Mouse (Mus musculus) heart, postnatal 0 days (tissue): ENCODE measurements at regions not wholly inside any gene's neighbourhood (a gene's known extent, or its start where the extent isn't known, plus 50 kb on each side); places are given as distances from the start of the nearest gene placed in this dataset.
"Not testable (repeated sequence)": the region's sequence is repeated elsewhere in the genome, so short reads cannot be mapped to it uniquely, and the experiment has no call there.

Source experiments
- ATAC-seq: fragments of 200-750 bp; cut with Nextera tagmentation; 2 replicates; pipeline ENCODE4 v1.8.0; 2017; ENCODE audit warnings: low read depth, moderate number of reproducible peaks, moderate library complexity; ENCODE audit not compliant: insufficient read depth
- DNase-seq: peaks from one replicate; pipeline ENCODE4 v3.0.0-alpha.2; 2016; ENCODE audit warnings: low spot score
- H3K27ac ChIP-seq: fragments of 300-500 bp; sonication (generic); 2 replicates; pipeline ENCODE4 v1.5.1; 2014; ENCODE audit warnings: low read depth, mild to moderate bottlenecking
- H3K27me3 ChIP-seq: fragments of 300-500 bp; sonication (generic); 2 replicates; pipeline ENCODE4 v1.6.1; 2014; ENCODE audit warnings: low read length, mixed read lengths; ENCODE audit not compliant: control insufficient read depth, insufficient read depth
- H3K36me3 ChIP-seq: fragments of 300-500 bp; sonication (generic); replicated peaks from 2 replicates; pipeline ENCODE4 v1.6.1; 2014; ENCODE audit warnings: low read length, mixed read lengths; ENCODE audit not compliant: control insufficient read depth, insufficient read depth
- H3K4me1 ChIP-seq: fragments of 300-500 bp; sonication (generic); 2 replicates; pipeline ENCODE4 v1.6.1; 2014; ENCODE audit warnings: antibody characterized with exemption; ENCODE audit not compliant: control insufficient read depth, insufficient read depth
- H3K4me2 ChIP-seq: fragments of 300-500 bp; sonication (generic); 2 replicates; pipeline ENCODE4 v1.6.1; 2014; ENCODE audit warnings: low read depth, mild to moderate bottlenecking, low read length, moderate library complexity
- H3K4me3 ChIP-seq: fragments of 300-500 bp; sonication (generic); 2 replicates; pipeline ENCODE4 v1.5.1; 2014; ENCODE audit warnings: low read depth, low read length
- H3K9ac ChIP-seq: fragments of 300-500 bp; sonication (generic); replicated peaks from 2 replicates; pipeline ENCODE4 v1.6.1; 2014; ENCODE audit warnings: low read depth, low read length, mixed read lengths
- H3K9me3 ChIP-seq: fragments of 300-500 bp; sonication (generic); replicated peaks from 2 replicates; pipeline ENCODE4 v1.6.1; 2016; ENCODE audit warnings: low read length; ENCODE audit not compliant: control insufficient read depth
- CTCF ChIP-seq: IDR thresholded peaks from 2 replicates; pipeline ENCODE4 v1.5.1; 2016; ENCODE audit warnings: antibody characterized with exemption, control low read depth, low read depth
- EP300 ChIP-seq: IDR thresholded peaks from 2 replicates; pipeline ENCODE4 v1.6.1; 2016; ENCODE audit warnings: antibody characterized with exemption, low read depth
- WGBS: fragments of 180-500 bp; shearing (Covaris S2); extraction: QIAGEN DNeasy Blood & Tissue Kit; methylation state at CpG from one replicate; pipeline ENCODE4 v1.1.7; 2014; 5-methylcytosine and 5-hydroxymethylcytosine counted together

DNA sequence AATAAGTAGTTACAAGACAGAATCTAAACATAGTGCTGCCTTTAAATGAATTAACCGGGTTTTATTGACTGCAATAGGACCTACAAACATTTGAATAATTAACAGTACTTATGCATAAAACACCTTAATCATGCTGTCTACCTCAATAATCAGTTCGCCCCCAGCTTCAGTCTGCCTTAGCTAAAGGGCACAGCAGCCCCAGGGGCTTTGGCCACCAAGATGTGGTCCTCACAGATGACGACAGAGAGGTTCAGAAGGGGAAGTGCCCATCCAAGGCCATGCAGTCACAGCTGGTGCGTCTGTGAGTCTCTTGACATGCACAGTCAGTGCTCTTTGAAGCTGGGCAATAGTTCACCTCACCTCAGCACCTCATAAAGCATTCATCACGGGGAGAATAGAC, 452.8 kb upstream of the Jmjd1c start:
- Histone ChIP-seq H3K9ac (no peak overlapping the region), H3K4me2 (no peak overlapping the region), H3K36me3 (no peaks in the 10 kb centered on the region), H3K4me3 (no peak overlapping the region), H3K9me3 (no peaks in the 10 kb centered on the region), H3K27me3 (no peaks in the 10 kb centered on the region), H3K27ac (no peak overlapping the region), H3K4me1 (no peaks in the 10 kb centered on the region)
- 70% methylated on average over 5 of the region's 5 CpGs for WGBS
- TF ChIP-seq CTCF (no peak), EP300 (no peak)
- ATAC-seq (no peak), DNase-seq (no peak)

DNA sequence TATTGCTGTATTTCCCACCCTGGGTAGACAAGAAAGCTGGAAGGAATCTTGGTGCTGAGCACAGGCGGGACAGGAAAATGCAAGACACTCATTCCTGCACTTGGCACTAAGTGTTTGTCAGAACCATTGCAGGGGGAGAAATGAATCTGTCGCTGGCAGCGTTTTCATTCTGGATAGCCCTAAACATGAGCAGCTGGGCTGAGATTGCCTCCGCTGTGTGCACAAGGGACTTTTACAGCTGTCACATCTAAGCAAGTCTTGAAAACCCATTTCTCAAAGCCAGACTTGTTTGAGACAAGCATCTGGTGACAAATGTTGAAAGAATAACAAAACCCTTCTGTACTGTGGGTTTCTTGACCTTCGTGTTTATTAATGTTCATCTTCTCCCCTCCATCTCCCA, 438.4 kb upstream of the Jmjd1c start:
- Histone ChIP-seq H3K27ac (no peak overlapping the region), H3K9me3 (no peaks in the 10 kb centered on the region), H3K9ac (no peak overlapping the region), H3K27me3 (no peaks in the 10 kb centered on the region), H3K4me2 (no peak overlapping the region), H3K36me3 (no peaks in the 10 kb centered on the region), H3K4me1 (no peaks in the 10 kb centered on the region), H3K4me3 (no peak overlapping the region)
- DNase-seq: no peak
- TF ChIP-seq EP300 (no peak), CTCF (no peak)
- no peak for ATAC-seq
- 83% methylated on average over 5 of the region's 5 CpGs for WGBS

DNA sequence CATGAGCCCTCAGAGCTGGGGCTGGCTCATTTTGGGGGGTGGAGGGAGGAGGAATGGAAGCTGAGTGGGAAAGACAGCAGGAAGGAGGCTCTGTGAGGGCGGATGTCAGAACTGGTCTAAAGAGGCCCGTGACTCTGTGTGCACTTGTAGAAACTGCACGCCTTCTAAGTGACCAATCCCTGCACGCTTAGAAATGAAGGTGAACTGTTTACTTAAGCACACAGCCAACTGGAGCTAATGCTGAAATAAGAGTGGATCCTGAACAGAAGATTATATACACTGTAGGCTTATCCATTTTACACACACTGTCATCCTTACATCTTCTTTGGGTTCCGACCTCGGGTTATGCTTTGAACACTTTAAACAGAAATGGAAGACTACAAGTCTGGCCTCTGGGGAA, 412.8 kb upstream of the Jmjd1c start:
- TF ChIP-seq CTCF (no peak), EP300 (no peak)
- Histone ChIP-seq H3K9me3 (0 out of 2 replicates have a peak, but pooled peaks cover 7% of the 10 kb centered on the region), H3K36me3 (no peaks in the 10 kb centered on the region), H3K4me2 (no peak overlapping the region), H3K27me3 (no peaks in the 10 kb centered on the region), H3K9ac (no peak overlapping the region), H3K4me3 (no peak overlapping the region), H3K27ac (no peak overlapping the region), H3K4me1 (no peaks in the 10 kb centered on the region)
- ATAC-seq: no peak
- no peak for DNase-seq
- WGBS: 77% methylated on average over 6 of the region's 6 CpGs

DNA sequence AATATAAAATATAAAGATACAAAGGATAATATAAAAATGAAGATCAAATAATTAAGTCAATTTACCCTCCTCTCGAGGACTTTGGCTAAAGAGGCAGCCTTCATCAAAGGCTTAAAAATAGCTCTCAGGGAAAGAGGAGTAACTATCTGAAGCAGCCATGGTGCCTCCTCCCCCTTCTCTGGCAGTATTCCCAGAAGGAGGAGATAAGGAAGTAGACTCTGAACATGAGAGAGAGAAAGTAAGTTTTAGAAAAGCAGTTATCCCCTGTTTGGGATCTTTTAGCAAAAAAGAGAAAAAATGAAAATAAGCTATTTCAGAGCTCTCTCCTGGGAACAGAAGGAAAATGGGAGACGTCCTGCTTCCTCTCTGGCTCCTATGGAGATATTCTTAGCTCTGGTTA, 406.7 kb upstream of the Jmjd1c start:
- not testable (repeated sequence) for H3K36me3 ChIP-seq, H3K27ac ChIP-seq, H3K4me2 ChIP-seq, H3K27me3 ChIP-seq, ATAC-seq, DNase-seq, H3K4me1 ChIP-seq, H3K9ac ChIP-seq, H3K4me3 ChIP-seq
- H3K9me3 ChIP-seq: peaks cover 12% of the 10 kb centered on the region; the same call in 1 of the 2 replicates
- 27% methylated on average over 2 of the region's 2 CpGs for WGBS

DNA sequence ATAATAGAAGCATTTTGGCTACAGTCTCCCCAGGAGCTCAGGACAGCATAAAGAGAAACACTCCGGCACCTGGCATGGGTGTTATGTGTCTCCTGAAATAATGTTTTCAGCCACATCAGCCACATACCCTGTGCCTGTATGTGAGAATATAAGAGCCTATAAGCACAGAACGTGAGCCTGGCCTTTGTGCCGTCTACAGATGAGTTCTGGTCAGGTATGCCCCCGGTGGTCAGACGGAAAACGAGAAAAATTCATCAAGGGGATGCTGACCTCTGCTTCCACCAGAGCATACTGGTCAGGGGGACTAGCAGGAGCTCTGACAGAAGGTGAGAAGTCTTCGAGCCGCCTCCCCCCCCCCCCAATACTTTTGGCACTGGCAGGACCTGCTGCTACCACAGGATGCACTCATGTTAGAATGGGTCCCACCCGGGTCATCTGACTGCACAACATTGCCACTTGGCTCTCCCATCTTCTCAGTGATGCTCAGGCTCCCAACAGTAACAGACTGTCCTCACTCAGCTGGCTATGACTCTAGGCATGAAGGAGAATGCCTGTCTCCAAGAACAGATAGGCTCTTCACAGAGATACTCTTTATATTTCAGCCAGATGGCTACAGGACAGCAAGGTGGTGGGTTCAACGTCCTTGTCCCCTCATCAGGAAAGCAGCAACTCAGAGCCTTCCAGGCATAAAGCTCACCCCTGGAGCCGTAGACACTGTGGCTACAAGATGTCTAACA, 401.2 kb upstream of the Jmjd1c start:
- DNase-seq (no peak), ATAC-seq (no peak)
- H3K9ac ChIP-seq: no peak overlapping the region
- no peaks in the 10 kb centered on the region for H3K9me3 ChIP-seq
- no peak overlapping the region for H3K27ac ChIP-seq
- no peaks in the 10 kb centered on the region for H3K36me3 ChIP-seq
- 83% methylated on average over 11 of the region's 11 CpGs for WGBS
- no peak overlapping the region for H3K4me2 ChIP-seq
- no peaks in the 10 kb centered on the region for H3K27me3 ChIP-seq
- TF ChIP-seq CTCF (no peak), EP300 (no peak)
- no peaks in the 10 kb centered on the region for H3K4me1 ChIP-seq
- H3K4me3 ChIP-seq: no peak overlapping the region

DNA sequence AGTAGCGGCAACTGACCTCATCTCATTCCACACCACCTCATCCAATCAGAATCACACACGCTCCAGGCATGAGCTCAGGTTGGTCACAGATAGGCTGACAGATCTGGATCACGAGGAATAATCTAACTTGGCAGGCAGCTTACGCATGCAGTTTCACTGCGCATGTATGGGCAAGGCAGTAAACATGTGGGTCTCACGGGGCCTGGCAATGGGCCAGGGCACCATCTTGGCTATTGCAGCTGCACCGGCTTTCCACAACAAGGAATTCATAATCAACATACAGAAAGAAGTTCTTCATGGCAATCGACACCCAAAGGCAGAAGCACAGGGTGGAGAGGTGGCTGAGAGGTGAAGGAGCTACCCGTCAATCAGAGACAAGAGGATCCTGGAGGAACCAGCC, 381.0 kb upstream of the Jmjd1c start:
- 85% methylated on average over 9 of the region's 9 CpGs for WGBS
- not testable (repeated sequence) for H3K4me3 ChIP-seq, H3K9ac ChIP-seq, H3K4me1 ChIP-seq, H3K36me3 ChIP-seq, H3K27me3 ChIP-seq, H3K9me3 ChIP-seq, H3K27ac ChIP-seq, DNase-seq, H3K4me2 ChIP-seq, ATAC-seq
